Mouse (Mus musculus) liver, adult 2 months (tissue): ENCODE data around the gene Gys1.

ENCODE experiments used
- CTCF ChIP-seq: fragments of 200-500 bp; IDR thresholded peaks from 2 replicates; pipeline ENCODE4 v1.5.1; 2011; ENCODE audit warnings: low read depth, low read length, control low read depth
- POLR2A ChIP-seq: fragments of 200-500 bp; IDR thresholded peaks from 2 replicates; pipeline ENCODE4 v1.6.1; 2011; ENCODE audit warnings: low read length, control low read depth; ENCODE audit not compliant: insufficient read depth; ENCODE audit errors: extremely low read depth

GRCm38 (mm10) chr7:45437521-45438276 lies 3.1 kb downstream of the Gys1 start, which contains the start of gene Ruvbl2:
- TF ChIP-seq CTCF (no peak), POLR2A (0 out of 2 replicates have a peak, but pooled peaks have one; percentile 11)
